Mouse (Mus musculus): ENCODE results near the gene Gm49450. TPM values are rescaled to one million over a fixed set of nuclear protein-coding genes. Genes with fewer than 3 reads are reported as not detected.

Gene Gm49450
- polyA plus RNA-seq, 2 experiments: 0.15 TPM; not detected in 1

GRCm38 (mm10) chr15:98893940-98894745 is 59.2 kb downstream of the Gm49450 start, which contains the start of gene Rhebl1:
TSS of gene Rhebl1 (minus strand) at chr15:98894540.
- DNase-seq (ENCODE audit: low read depth in 3 of 3, low spot score in 3 of 3): no peak
- Histone ChIP-seq H3K4me1 (replicated peaks; ENCODE audit: control insufficient read depth in 2 of 2, insufficient read depth in 2 of 2, low read length in 1 of 2) (peaks cover 7 to 21% of the 10 kb centered on the region in 2 experiments; a peak in 3 of 4 replicates), H3K27ac (no peak within 1 kb of the TSS)

GRCm38 (mm10) chr15:98893036-98893435 is 60.3 kb downstream of the Gm49450 start:
- peaks cover 53% of the 10 kb centered on the region for H3K27me3 ChIP-seq (ENCODE audit: control insufficient read depth, insufficient read depth, low read length)
- peaks cover 7 to 21% of the 10 kb centered on the region in 2 experiments; a peak in 3 of 4 replicates for H3K4me1 ChIP-seq (replicated peaks; ENCODE audit: control insufficient read depth in 2 of 2, insufficient read depth in 2 of 2, low read length in 1 of 2)
- TF ChIP-seq EP300 (IDR thresholded peaks at IDR 0.05; ENCODE audit: low read depth) (no peak), CTCF (IDR thresholded peaks at IDR 0.05; ENCODE audit: low read depth) (no peak)
- ATAC-seq (ENCODE audit: insufficient read depth): no peak
- no peak overlapping the region for H3K4me3 ChIP-seq (ENCODE audit: insufficient read depth in 1 of 2, low read depth in 2 of 2, low read length in 2 of 2)
- H3K36me3 ChIP-seq (replicated peaks; ENCODE audit: control insufficient read depth, insufficient read depth, low read depth): no peaks in the 10 kb centered on the region
- H3K27ac ChIP-seq: no peak overlapping the region
- no peak overlapping the region for H3K4me2 ChIP-seq (ENCODE audit: low read depth)
- WGBS (ENCODE audit: insufficient replicate concordance): 55% methylated on average over 4 of the region's 4 CpGs
- H3K9ac ChIP-seq (replicated peaks): no peak overlapping the region
- no peaks in the 10 kb centered on the region for H3K9me3 ChIP-seq (ENCODE audit: control insufficient read depth, low read length)
- no peak for DNase-seq (ENCODE audit: low read depth in 3 of 3, low spot score in 3 of 3)

More at GRCm38 (mm10) chr15:98893940-98894745, 59.2 kb downstream of the Gm49450 start, which contains the start of gene Rhebl1:
- no peaks in the 10 kb centered on the region for H3K9me3 ChIP-seq (ENCODE audit: control insufficient read depth, low read length)
- no peaks in the 10 kb centered on the region for H3K36me3 ChIP-seq (replicated peaks; ENCODE audit: control insufficient read depth, insufficient read depth, low read depth)
- under 1% methylated on average over 77 of the region's 77 CpGs for WGBS (ENCODE audit: insufficient replicate concordance)
- peaks cover 64% of the 10 kb centered on the region for H3K27me3 ChIP-seq (ENCODE audit: control insufficient read depth, insufficient read depth, low read length)
- no peak for ATAC-seq (ENCODE audit: insufficient read depth)
- peak within 1 kb of the TSS; percentile 16 to 53 for H3K4me3 ChIP-seq (ENCODE audit: insufficient read depth in 1 of 2, low read depth in 2 of 2, low read length in 2 of 2)
- peak within 1 kb of the TSS; percentile 65 for H3K4me2 ChIP-seq (ENCODE audit: low read depth)
- no peak within 1 kb of the TSS for H3K9ac ChIP-seq (replicated peaks)
- TF ChIP-seq CTCF (IDR thresholded peaks at IDR 0.05; ENCODE audit: low read depth): no peak
- TF ChIP-seq EP300 (IDR thresholded peaks at IDR 0.05; ENCODE audit: low read depth): no peak

GRCm38 (mm10) chr15:98891907-98892606 is 61.3 kb downstream of the Gm49450 start:
- Histone ChIP-seq H3K4me2 (ENCODE audit: low read depth) (peak overlapping the region; percentile 47), H3K27me3 (ENCODE audit: control insufficient read depth, insufficient read depth, low read length) (peaks cover 43% of the 10 kb centered on the region), H3K9ac (replicated peaks) (no peak overlapping the region; the same call in 1 of the 2 replicates), H3K36me3 (replicated peaks; ENCODE audit: control insufficient read depth, insufficient read depth, low read depth) (no peaks in the 10 kb centered on the region), H3K27ac (no peak overlapping the region), H3K4me3 (ENCODE audit: insufficient read depth in 1 of 2, low read depth in 2 of 2, low read length in 2 of 2) (no peak overlapping the region), H3K4me1 (replicated peaks; ENCODE audit: control insufficient read depth in 2 of 2, insufficient read depth in 2 of 2, low read length in 1 of 2) (peaks cover 7 to 21% of the 10 kb centered on the region in 2 experiments; a peak in 3 of 4 replicates), H3K9me3 (ENCODE audit: control insufficient read depth, low read length) (no peaks in the 10 kb centered on the region)
- WGBS (ENCODE audit: insufficient replicate concordance): 6% methylated on average over 6 of the region's 6 CpGs
- ATAC-seq (ENCODE audit: insufficient read depth) (peak; percentile 54), DNase-seq (ENCODE audit: low read depth in 3 of 3, low spot score in 3 of 3) (peak in 1 of 3 experiments; percentile 53)
- TF ChIP-seq CTCF (IDR thresholded peaks at IDR 0.05; ENCODE audit: low read depth): peak; percentile 90
- TF ChIP-seq EP300 (IDR thresholded peaks at IDR 0.05; ENCODE audit: low read depth): 0 out of 2 replicates have a peak, but pooled peaks have one; percentile 23

- H3K4me2 ChIP-seq (ENCODE audit: low read depth): peak overlapping the region; percentile 47
- H3K36me3 ChIP-seq (replicated peaks; ENCODE audit: control insufficient read depth, insufficient read depth, low read depth): no peaks in the 10 kb centered on the region
- H3K9ac ChIP-seq (replicated peaks): no peak overlapping the region
- H3K27ac ChIP-seq: no peak overlapping the region
- H3K4me1 ChIP-seq (replicated peaks; ENCODE audit: control insufficient read depth in 2 of 2, insufficient read depth in 2 of 2, low read length in 1 of 2): peaks cover 6 to 17% of the 10 kb centered on the region in 2 experiments; a peak in 3 of 4 replicates
- peaks cover 36% of the 10 kb centered on the region for H3K27me3 ChIP-seq (ENCODE audit: control insufficient read depth, insufficient read depth, low read length)
- ATAC-seq (ENCODE audit: insufficient read depth) (peak; percentile 19; the same call in 1 of the 2 replicates), DNase-seq (ENCODE audit: low read depth in 3 of 3, low spot score in 3 of 3) (no peak)
- 21% methylated on average over 19 of the region's 19 CpGs for WGBS (ENCODE audit: insufficient replicate concordance)
- peak overlapping the region in 1 of 2 experiments; percentile 17; a peak in 1 of 4 replicates for H3K4me3 ChIP-seq (ENCODE audit: insufficient read depth in 1 of 2, low read depth in 2 of 2, low read length in 2 of 2)
- H3K9me3 ChIP-seq (ENCODE audit: control insufficient read depth, low read length): no peaks in the 10 kb centered on the region
- TF ChIP-seq EP300 (IDR thresholded peaks at IDR 0.05; ENCODE audit: low read depth) (no peak), CTCF (IDR thresholded peaks at IDR 0.05; ENCODE audit: low read depth) (no peak)
Measured at GRCm38 (mm10) chr15:98891198-98891742, 62.1 kb downstream of the Gm49450 start.

All from liver, embryonic 14.5 days (tissue).